Mouse (Mus musculus): Measurements from ENCODE around the gene Hs3st4.

Gene Hs3st4

GRCm38 (mm10) chr7:123982461-123983038 lies at the start of gene Hs3st4:
Gene Hs3st4, plus strand, starts transcription at chr7:123982869.
- no peak for DNase-seq

- DNase-seq = no peak
Measured at GRCm38 (mm10) chr7:123946836-123947235, 35.8 kb upstream of the Hs3st4 start.

GRCm38 (mm10) chr7:123963021-123963420 lies 19.6 kb upstream of the Hs3st4 start:
- no peak for DNase-seq

- DNase-seq = no peak
Measured at GRCm38 (mm10) chr7:123964559-123965142, 18.0 kb upstream of the Hs3st4 start.

GRCm38 (mm10) chr7:123965515-123965914 lies 17.2 kb upstream of the Hs3st4 start:
- no peak for DNase-seq

GRCm38 (mm10) chr7:123975441-123975840 lies 7.2 kb upstream of the Hs3st4 start:
- DNase-seq = no peak

GRCm38 (mm10) chr7:123981435-123981834 lies 1.2 kb upstream of the Hs3st4 start:
- no peak for DNase-seq

GRCm38 (mm10) chr7:123982010-123982409 lies 659 bp upstream of the Hs3st4 start:
- DNase-seq = no peak

GRCm38 (mm10) chr7:123983177-123984046 lies 743 bp downstream of the Hs3st4 start:
- DNase-seq = no peak

GRCm38 (mm10) chr7:123992121-123992520 lies 9.5 kb downstream of the Hs3st4 start:
- no peak for DNase-seq

- no peak for DNase-seq
Measured at GRCm38 (mm10) chr7:123997266-123997665, 14.6 kb downstream of the Hs3st4 start.

GRCm38 (mm10) chr7:123998601-123999000 lies 15.9 kb downstream of the Hs3st4 start:
- DNase-seq = no peak

GRCm38 (mm10) chr7:124026908-124027307 lies 44.2 kb downstream of the Hs3st4 start:
- no peak for DNase-seq

- DNase-seq = no peak
Measured at GRCm38 (mm10) chr7:124032236-124032635, 49.6 kb downstream of the Hs3st4 start.

- no peak for DNase-seq
Measured at GRCm38 (mm10) chr7:124033332-124033731, 50.7 kb downstream of the Hs3st4 start.

- no peak for DNase-seq
Measured at GRCm38 (mm10) chr7:124037281-124037700, 54.6 kb downstream of the Hs3st4 start.

GRCm38 (mm10) chr7:124039142-124039541 lies 56.5 kb downstream of the Hs3st4 start:
- no peak for DNase-seq

- no peak for DNase-seq
Measured at GRCm38 (mm10) chr7:124047382-124047781, 64.7 kb downstream of the Hs3st4 start.

- no peak for DNase-seq
Measured at GRCm38 (mm10) chr7:124048971-124049370, 66.3 kb downstream of the Hs3st4 start.

GRCm38 (mm10) chr7:124050421-124050820 lies 67.8 kb downstream of the Hs3st4 start:
- DNase-seq = no peak

- DNase-seq = no peak
Measured at GRCm38 (mm10) chr7:124083741-124084140, 101.1 kb downstream of the Hs3st4 start.

GRCm38 (mm10) chr7:124129019-124129418 lies 146.3 kb downstream of the Hs3st4 start:
- peak; percentile 17 for DNase-seq

- peak; percentile 89 for DNase-seq
Measured at GRCm38 (mm10) chr7:124131312-124131711, 148.6 kb downstream of the Hs3st4 start.

GRCm38 (mm10) chr7:124136133-124136532 lies 153.5 kb downstream of the Hs3st4 start:
- no peak for DNase-seq

All from cerebellum, adult 11 months (tissue).